Mouse (Mus musculus) heart, postnatal 0 days (tissue): ENCODE data around the gene Nlrx1.

ENCODE experiments used
- CTCF ChIP-seq: IDR thresholded peaks from 2 replicates; pipeline ENCODE4 v1.5.1; 2016; ENCODE audit warnings: antibody characterized with exemption, control low read depth, low read depth
- EP300 ChIP-seq: IDR thresholded peaks from 2 replicates; pipeline ENCODE4 v1.6.1; 2016; ENCODE audit warnings: antibody characterized with exemption, low read depth

DNA sequence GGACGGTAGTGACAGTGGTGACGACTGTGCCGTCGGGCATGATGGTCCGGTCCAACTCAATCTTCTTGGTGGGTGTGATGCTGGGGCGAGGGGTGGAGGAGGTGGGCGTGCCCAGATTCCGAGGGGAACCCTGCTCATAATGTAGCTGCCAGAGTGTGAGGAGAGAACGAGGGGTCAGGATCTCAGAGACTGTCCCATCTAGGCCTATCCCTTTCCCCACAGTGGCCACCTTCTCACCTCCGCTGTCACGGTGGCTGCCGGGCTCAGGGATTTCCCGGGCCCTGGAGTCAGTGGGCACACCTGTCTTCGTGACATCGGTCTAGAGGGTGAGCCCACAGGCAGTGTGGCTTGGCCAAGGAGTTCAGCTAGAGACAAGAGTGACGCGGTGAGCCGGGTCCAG is 46.5 kb upstream of the Nlrx1 start:
- TF ChIP-seq CTCF, result no peak
- TF ChIP-seq EP300, result no peak
